Mouse (Mus musculus) heart, embryonic 16.5 days (tissue): ENCODE measurements around the gene Mdh1b. TPM values are rescaled to one million over a fixed set of nuclear protein-coding genes. Genes with fewer than 3 reads are reported as not detected.

ENCODE experiments used
- ATAC-seq: fragments of 200-750 bp; cut with Nextera tagmentation; replicated peaks from 2 replicates; pipeline ENCODE4 v1.8.0; 2017; ENCODE audit warnings: moderate number of reproducible peaks; ENCODE audit not compliant: insufficient read depth, low FRiP score; ENCODE audit errors: extremely low read depth
- H3K27ac ChIP-seq: fragments of 300-500 bp; sonication (generic); 2 replicates; pipeline ENCODE4 v1.5.1; 2014; ENCODE audit warnings: mild to moderate bottlenecking, low read length, control low read depth, moderate library complexity
- H3K27me3 ChIP-seq: fragments of 300-500 bp; sonication (generic); 2 replicates; pipeline ENCODE4 v1.6.1; 2014; ENCODE audit warnings: low read length, mixed read lengths; ENCODE audit not compliant: control insufficient read depth, insufficient read depth
- H3K36me3 ChIP-seq: fragments of 300-500 bp; sonication (generic); 2 replicates; pipeline ENCODE4 v1.6.1; 2014; ENCODE audit not compliant: control insufficient read depth, insufficient read depth
- H3K4me1 ChIP-seq: fragments of 300-500 bp; sonication (generic); 2 replicates; pipeline ENCODE4 v1.6.1; 2014; ENCODE audit warnings: low read length, mixed read lengths; ENCODE audit not compliant: control insufficient read depth, insufficient read depth
- H3K4me2 ChIP-seq: fragments of 300-500 bp; sonication (generic); 2 replicates; pipeline ENCODE4 v1.6.1; 2014; ENCODE audit warnings: low read depth, mild to moderate bottlenecking, control low read depth, low read length
- H3K4me3 ChIP-seq: fragments of 300-500 bp; sonication (generic); 2 replicates; pipeline ENCODE4 v1.5.1; 2014; ENCODE audit warnings: mild to moderate bottlenecking, control low read depth, low read length
- H3K9ac ChIP-seq: fragments of 300-500 bp; sonication (generic); 2 replicates; pipeline ENCODE4 v1.6.1; 2014; ENCODE audit warnings: low read length, control low read depth
- H3K9me3 ChIP-seq: fragments of 300-500 bp; sonication (generic); replicated peaks from 2 replicates; pipeline ENCODE4 v1.6.1; 2016; ENCODE audit warnings: low read length; ENCODE audit not compliant: control insufficient read depth
- WGBS: fragments of 180-500 bp; shearing (Covaris S2); extraction: QIAGEN DNeasy Blood & Tissue Kit; methylation state at CpG from one replicate; pipeline ENCODE4 v1.1.7; 2014; 5-methylcytosine and 5-hydroxymethylcytosine counted together
- polyA plus RNA-seq: library from polyadenylated mRNA; unstranded; fragments of >200 nt; fragmentation: Nextera tagmentation; extraction: Ambion mirVana; gene quantifications from 2 replicates; pipeline ENCODE4 v1.2.1, GENCODE M21; 2015

The Mdh1b gene
- 0.16 and 0.34 TPM in 2 replicates for polyA plus RNA-seq

DNA sequence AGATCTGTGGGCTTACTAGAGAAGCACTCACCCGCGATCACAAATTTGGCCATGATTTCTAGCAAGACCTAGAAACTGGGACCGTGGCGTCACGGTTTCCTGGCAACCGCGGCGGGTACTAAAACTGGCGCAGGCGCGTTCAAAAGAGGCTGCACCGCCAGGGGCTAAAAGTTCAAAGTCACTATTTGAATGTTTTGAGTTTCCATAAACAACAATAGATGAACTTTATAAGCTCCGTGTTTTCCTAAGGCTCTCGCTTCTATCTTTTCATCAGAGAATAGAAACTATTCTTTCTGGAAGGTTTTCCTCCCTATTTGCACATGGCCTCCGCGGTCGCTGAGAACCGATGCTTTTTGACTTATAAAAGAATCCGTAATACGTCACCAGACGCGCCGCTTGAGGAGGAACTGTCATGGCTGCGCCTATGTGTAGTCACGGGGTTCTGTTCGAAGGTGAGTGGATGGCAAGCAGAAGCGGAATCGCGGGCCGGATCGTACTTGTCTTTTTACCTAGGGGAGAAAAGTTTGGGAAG lies at the start of gene Mdh1b, which contains the start of gene Fastkd2:
Gene Mdh1b (minus strand): TSS at position 79 of the 532 bp plus-strand sequence.
Gene Fastkd2 (plus strand): TSS at position 375 of the 532 bp plus-strand sequence.
- Histone ChIP-seq H3K9ac (peak within 1 kb of the TSS; percentile 82), H3K4me1 (peaks cover 12% of the 10 kb centered on the region), H3K36me3 (no peaks in the 10 kb centered on the region), H3K9me3 (no peaks in the 10 kb centered on the region), H3K4me2 (peak within 1 kb of the TSS; percentile 83), H3K27ac (no peak within 1 kb of the TSS), H3K27me3 (no peaks in the 10 kb centered on the region), H3K4me3 (peak within 1 kb of the TSS; percentile 78)
- peak; percentile 93 for ATAC-seq
- WGBS: under 1% methylated on average over 31 of the region's 31 CpGs

- H3K36me3 ChIP-seq: no peaks in the 10 kb centered on the region
- H3K9me3 ChIP-seq: no peaks in the 10 kb centered on the region
- H3K27me3 ChIP-seq: no peaks in the 10 kb centered on the region
- no peak overlapping the region for H3K27ac ChIP-seq
- ATAC-seq: no peak
- H3K4me3 ChIP-seq: no peak overlapping the region
- no peaks in the 10 kb centered on the region for H3K4me1 ChIP-seq
- H3K4me2 ChIP-seq: no peak overlapping the region
- 48% methylated on average over 4 of the region's 4 CpGs for WGBS
- no peak overlapping the region for H3K9ac ChIP-seq
These were observed 46.9 kb upstream of the Mdh1b start for GRCm38 (mm10) chr1:63776902-63777630.

DNA sequence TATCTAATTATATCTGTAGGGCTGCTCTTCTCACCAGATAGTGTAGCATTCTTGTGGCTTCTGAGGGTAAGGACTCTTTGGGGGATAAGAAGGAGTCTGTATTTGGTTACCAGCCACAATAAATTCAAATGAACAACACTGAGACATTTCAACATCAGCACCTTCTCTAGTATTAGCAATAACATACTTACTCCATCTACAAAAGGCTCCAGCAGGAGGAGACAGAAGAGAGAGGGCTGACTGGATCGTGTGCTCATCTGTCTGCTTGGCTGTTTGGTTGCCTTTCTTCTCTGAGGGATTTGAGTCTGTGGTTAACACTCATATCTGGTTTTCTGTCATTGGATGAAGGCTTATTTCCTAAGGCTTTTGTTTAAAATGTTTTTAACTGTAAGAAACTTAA lies 46.3 kb upstream of the Mdh1b start:
- ATAC-seq: no peak
- Histone ChIP-seq H3K27me3 (no peaks in the 10 kb centered on the region), H3K36me3 (no peaks in the 10 kb centered on the region), H3K4me1 (no peaks in the 10 kb centered on the region), H3K27ac (no peak overlapping the region), H3K9me3 (no peaks in the 10 kb centered on the region), H3K9ac (no peak overlapping the region), H3K4me2 (no peak overlapping the region), H3K4me3 (no peak overlapping the region)
- 43% methylated on average over 1 of the region's 1 CpGs for WGBS

DNA sequence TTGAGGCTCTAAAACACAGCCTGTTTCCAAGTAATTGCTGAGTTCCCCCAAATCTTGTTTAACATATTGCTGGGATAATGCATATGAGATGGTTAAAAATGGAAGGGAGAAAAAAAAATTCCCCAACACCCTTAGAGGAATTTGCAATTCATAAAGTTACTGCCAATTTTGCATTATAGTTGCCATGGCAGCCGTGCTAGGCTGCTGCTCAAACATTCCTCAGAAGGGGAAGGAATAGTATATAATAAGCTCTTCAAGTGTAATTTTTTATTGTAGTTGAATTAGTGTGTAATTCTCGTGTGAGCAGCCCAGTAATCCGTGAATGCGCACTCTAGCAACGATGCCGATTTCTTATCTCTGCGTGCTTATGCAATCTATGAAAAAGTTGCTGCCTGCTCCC lies 40.2 kb upstream of the Mdh1b start:
- Histone ChIP-seq H3K27me3 (no peaks in the 10 kb centered on the region), H3K4me3 (no peak overlapping the region), H3K36me3 (no peaks in the 10 kb centered on the region), H3K9ac (no peak overlapping the region), H3K27ac (no peak overlapping the region), H3K4me2 (no peak overlapping the region), H3K9me3 (no peaks in the 10 kb centered on the region), H3K4me1 (peaks cover 3% of the 10 kb centered on the region; the same call in 1 of the 2 replicates)
- 77% methylated on average over 7 of the region's 7 CpGs for WGBS
- ATAC-seq: no peak

DNA sequence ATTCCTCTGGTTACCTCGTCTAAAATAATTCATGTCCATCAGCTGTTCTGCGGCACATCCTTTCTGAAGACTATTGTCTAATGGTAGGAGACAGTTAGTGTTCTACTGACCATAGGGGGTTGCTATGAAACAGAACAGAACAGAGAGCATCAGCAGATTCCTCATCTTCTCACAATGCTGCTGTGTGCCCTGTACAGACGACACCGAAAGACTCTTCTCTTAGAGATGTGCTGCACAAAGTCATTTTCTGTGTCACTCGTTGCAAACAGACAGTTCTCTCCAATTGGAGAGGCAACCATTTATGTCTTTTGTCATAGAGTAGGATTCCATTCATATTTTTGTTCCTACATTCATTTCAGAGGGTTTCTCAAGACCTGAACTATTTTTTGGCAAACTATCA lies 39.0 kb upstream of the Mdh1b start, which contains the start of gene 4933402D24Rik:
Gene 4933402D24Rik (minus strand): TSS at position 101 of the 400 bp plus-strand sequence.
- Histone ChIP-seq H3K9ac (no peak within 1 kb of the TSS), H3K4me3 (no peak within 1 kb of the TSS)
- 75% methylated on average over 5 of the region's 5 CpGs for WGBS

DNA sequence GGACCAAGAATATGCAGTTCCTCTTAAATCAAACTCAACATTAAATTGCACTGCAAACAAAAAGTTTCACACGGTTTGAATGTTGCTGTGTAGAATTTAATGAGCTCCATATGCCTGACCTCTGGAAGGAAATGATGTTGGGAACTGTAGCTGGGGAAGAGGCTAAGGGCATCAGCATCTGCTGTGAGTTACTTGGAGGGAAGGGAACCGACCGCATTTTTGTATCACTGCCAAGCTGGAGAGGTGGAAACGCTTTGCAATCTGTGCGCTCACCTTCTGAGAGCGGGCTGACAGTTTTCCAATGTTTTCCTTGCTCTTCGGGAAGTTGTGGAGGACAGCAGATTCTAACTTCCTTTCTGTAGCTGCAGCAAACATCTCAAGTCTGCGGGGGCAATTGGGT lies 38.0 kb upstream of the Mdh1b start:
- no peak overlapping the region for H3K4me3 ChIP-seq
- no peak overlapping the region for H3K9ac ChIP-seq
- no peaks in the 10 kb centered on the region for H3K36me3 ChIP-seq
- WGBS: 45% methylated on average over 8 of the region's 8 CpGs
- ATAC-seq: no peak
- H3K4me2 ChIP-seq: no peak overlapping the region
- peaks cover 3% of the 10 kb centered on the region; the same call in 1 of the 2 replicates for H3K4me1 ChIP-seq
- H3K27ac ChIP-seq: no peak overlapping the region
- H3K9me3 ChIP-seq: no peaks in the 10 kb centered on the region
- H3K27me3 ChIP-seq: no peaks in the 10 kb centered on the region

More for the DNA sequence above, 39.0 kb upstream of the Mdh1b start, which contains the start of gene 4933402D24Rik:
- Histone ChIP-seq H3K36me3 (no peaks in the 10 kb centered on the region), H3K4me2 (no peak within 1 kb of the TSS), H3K4me1 (peaks cover 3% of the 10 kb centered on the region; the same call in 1 of the 2 replicates), H3K9me3 (no peaks in the 10 kb centered on the region), H3K27me3 (no peaks in the 10 kb centered on the region), H3K27ac (no peak within 1 kb of the TSS)
- ATAC-seq: no peak

GRCm38 (mm10) chr1:63764395-63764794 lies 34.3 kb upstream of the Mdh1b start:
- WGBS: 74% methylated on average over 7 of the region's 7 CpGs
- no peak overlapping the region for H3K27ac ChIP-seq
- H3K9ac ChIP-seq: no peak overlapping the region
- no peaks in the 10 kb centered on the region for H3K9me3 ChIP-seq
- peaks cover 5% of the 10 kb centered on the region; the same call in 1 of the 2 replicates for H3K4me1 ChIP-seq
- no peak overlapping the region for H3K4me2 ChIP-seq
- no peak for ATAC-seq
- H3K27me3 ChIP-seq: no peaks in the 10 kb centered on the region
- no peak overlapping the region for H3K4me3 ChIP-seq
- H3K36me3 ChIP-seq: no peaks in the 10 kb centered on the region

DNA sequence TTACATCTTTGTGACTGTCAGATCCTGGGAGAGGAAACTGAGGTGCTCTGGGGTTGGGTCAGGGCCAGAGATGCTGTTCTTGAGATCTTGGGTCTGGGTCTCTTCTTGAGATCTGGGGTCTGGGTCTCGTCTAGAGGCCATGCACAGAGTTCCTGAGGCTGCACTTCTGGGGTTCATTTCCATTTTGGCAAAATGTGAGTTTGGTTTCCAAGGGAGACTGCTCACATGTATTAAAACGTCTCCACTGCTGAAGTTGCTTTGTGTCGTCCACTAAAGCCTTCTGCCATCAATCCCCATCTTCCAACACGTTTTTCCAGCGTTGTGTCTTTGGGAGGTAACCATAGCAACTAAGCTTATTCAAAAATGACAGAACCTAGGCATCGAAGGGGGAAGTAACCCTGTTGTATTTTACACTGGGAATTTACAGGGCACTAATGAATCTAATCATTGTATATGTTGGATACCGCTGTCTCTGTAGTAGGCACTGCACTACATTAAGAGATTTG lies 33.8 kb upstream of the Mdh1b start:
- H3K36me3 ChIP-seq: no peaks in the 10 kb centered on the region
- no peaks in the 10 kb centered on the region for H3K9me3 ChIP-seq
- peak overlapping the region; percentile 9; the same call in 1 of the 2 replicates for H3K27ac ChIP-seq
- 52% methylated on average over 7 of the region's 7 CpGs for WGBS
- no peak overlapping the region for H3K4me2 ChIP-seq
- H3K4me3 ChIP-seq: no peak overlapping the region
- no peak for ATAC-seq
- peaks cover 5% of the 10 kb centered on the region; the same call in 1 of the 2 replicates for H3K4me1 ChIP-seq
- no peaks in the 10 kb centered on the region for H3K27me3 ChIP-seq
- no peak overlapping the region for H3K9ac ChIP-seq

DNA sequence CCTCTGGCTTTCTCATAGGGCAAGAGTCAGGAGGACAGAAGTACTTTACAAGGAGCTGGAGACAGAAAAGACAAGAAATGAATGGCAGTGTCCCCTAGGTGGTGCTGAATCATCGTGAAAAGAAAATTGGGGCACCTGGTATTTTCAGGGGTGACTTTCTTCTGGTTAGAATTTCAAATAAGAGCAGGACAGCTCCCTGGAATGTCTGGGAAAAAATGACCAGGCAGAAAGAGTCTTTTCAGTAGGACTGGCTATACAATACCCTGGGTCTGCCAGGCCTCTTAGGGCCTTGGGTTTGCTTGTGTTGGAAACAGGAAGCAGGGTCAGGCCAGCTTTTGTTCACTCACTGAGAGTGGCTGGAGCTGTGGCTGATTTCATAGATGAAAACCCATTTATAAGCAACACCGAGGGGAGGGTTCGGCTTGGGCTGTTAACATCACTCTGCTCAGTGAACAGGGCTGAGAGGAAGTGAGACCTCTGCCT lies 33.1 kb upstream of the Mdh1b start:
- peak; percentile 52; the same call in 1 of the 2 replicates for ATAC-seq
- no peak overlapping the region for H3K4me3 ChIP-seq
- H3K27me3 ChIP-seq: no peaks in the 10 kb centered on the region
- H3K36me3 ChIP-seq: no peaks in the 10 kb centered on the region
- H3K4me2 ChIP-seq: no peak overlapping the region
- H3K9me3 ChIP-seq: no peaks in the 10 kb centered on the region
- H3K27ac ChIP-seq: peak overlapping the region; percentile 9; the same call in 1 of the 2 replicates
- WGBS: 41% methylated on average over 3 of the region's 3 CpGs
- no peak overlapping the region for H3K9ac ChIP-seq
- H3K4me1 ChIP-seq: peaks cover 3% of the 10 kb centered on the region; the same call in 1 of the 2 replicates
